Mouse (Mus musculus): ENCODE measurements around the gene Pik3ca. TPM values are rescaled to one million over a fixed set of nuclear protein-coding genes. Genes with fewer than 3 reads are reported as not detected.
"Not testable (repeated sequence)": the region's sequence is repeated elsewhere in the genome, so short reads cannot be mapped to it uniquely, and the experiment has no call there.

Gene Pik3ca
- total RNA-seq, 2 experiments from 2014 or later: 49.5 to 54.0 TPM

- DNase-seq (ENCODE audit: low spot score in 2 of 2): no peak
These were observed 2.5 kb downstream of the Pik3ca start for GRCm38 (mm10) chr3:32399931-32400330.

- DNase-seq (ENCODE audit: low spot score in 2 of 2): no peak
These were observed 4.1 kb downstream of the Pik3ca start for GRCm38 (mm10) chr3:32401591-32401990.

- no peak for DNase-seq (ENCODE audit: low spot score in 2 of 2)
These were observed 5.8 kb downstream of the Pik3ca start for GRCm38 (mm10) chr3:32402990-32403885.

GRCm38 (mm10) chr3:32405699-32406098, 8.2 kb downstream of the Pik3ca start:
- DNase-seq (ENCODE audit: low spot score in 2 of 2): no peak

- DNase-seq (ENCODE audit: low spot score in 2 of 2): no peak
These were observed 9.3 kb downstream of the Pik3ca start for GRCm38 (mm10) chr3:32406804-32407203.

- no peak for DNase-seq (ENCODE audit: low spot score in 2 of 2)
These were observed 11.4 kb downstream of the Pik3ca start for GRCm38 (mm10) chr3:32408811-32409273.

GRCm38 (mm10) chr3:32412502-32413044, 15.1 kb downstream of the Pik3ca start:
- no peak for DNase-seq (ENCODE audit: low spot score in 2 of 2)

- DNase-seq (ENCODE audit: low spot score in 2 of 2): no peak
These were observed 16.9 kb downstream of the Pik3ca start for GRCm38 (mm10) chr3:32414381-32414780.

- DNase-seq (ENCODE audit: low spot score in 2 of 2): no peak
These were observed 18.2 kb downstream of the Pik3ca start for GRCm38 (mm10) chr3:32415370-32416309.

- no peak for DNase-seq (ENCODE audit: low spot score in 2 of 2)
These were observed 20.3 kb downstream of the Pik3ca start for GRCm38 (mm10) chr3:32417751-32418211.

- DNase-seq (ENCODE audit: low spot score in 2 of 2): no peak
These were observed 22.4 kb downstream of the Pik3ca start for GRCm38 (mm10) chr3:32419866-32420265.

- no peak for DNase-seq (ENCODE audit: low spot score in 2 of 2)
These were observed 23.9 kb downstream of the Pik3ca start for GRCm38 (mm10) chr3:32421115-32422054.

GRCm38 (mm10) chr3:32427695-32428094, 30.2 kb downstream of the Pik3ca start:
- DNase-seq (ENCODE audit: low spot score in 2 of 2): no peak

- DNase-seq (ENCODE audit: low spot score in 2 of 2): no peak
These were observed 30.9 kb downstream of the Pik3ca start for GRCm38 (mm10) chr3:32428361-32428760.

GRCm38 (mm10) chr3:32428921-32429320, 31.4 kb downstream of the Pik3ca start:
- no peak for DNase-seq (ENCODE audit: low spot score in 2 of 2)

- not testable (repeated sequence) for DNase-seq (ENCODE audit: low spot score in 2 of 2)
These were observed 31.9 kb downstream of the Pik3ca start for GRCm38 (mm10) chr3:32429351-32429750.

- DNase-seq (ENCODE audit: low spot score in 2 of 2): no peak
These were observed 32.9 kb downstream of the Pik3ca start for GRCm38 (mm10) chr3:32430394-32430793.

GRCm38 (mm10) chr3:32434016-32434415, 36.5 kb downstream of the Pik3ca start:
- no peak for DNase-seq (ENCODE audit: low spot score in 2 of 2)

GRCm38 (mm10) chr3:32436101-32436500, 38.6 kb downstream of the Pik3ca start:
- no peak for DNase-seq (ENCODE audit: low spot score in 2 of 2)

- DNase-seq (ENCODE audit: low spot score in 2 of 2): no peak
These were observed 39.8 kb downstream of the Pik3ca start for GRCm38 (mm10) chr3:32437297-32437696.
